Mouse (Mus musculus): ENCODE data around the gene Arhgdia. TPM values are rescaled to one million over a fixed set of nuclear protein-coding genes. Genes with fewer than 3 reads are reported as not detected.

Arhgdia gene
- total and polyA plus RNA-seq, 2 experiments, result 14.9 to 188 TPM

DNA sequence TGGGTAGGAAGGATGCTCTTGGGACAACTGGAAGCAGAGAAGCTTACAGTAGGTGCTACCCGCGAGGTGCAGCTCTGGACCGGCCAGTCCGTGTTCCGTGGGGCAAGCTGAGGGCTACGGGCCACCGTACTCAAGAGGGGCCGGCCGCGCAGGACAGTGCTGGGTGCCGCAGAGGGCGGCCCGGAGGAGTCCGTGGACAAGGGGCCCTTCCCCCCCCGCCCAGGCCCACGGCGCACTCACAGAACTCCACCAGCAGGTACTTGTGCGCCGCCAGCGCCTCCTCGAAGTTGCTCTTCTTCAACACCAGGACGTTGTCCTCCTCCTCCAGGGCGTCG is 9.0 kb downstream of the Arhgdia start:
- H3K9ac ChIP-seq (ENCODE audit: low read depth, low read length), result peak overlapping the region; percentile 96
- no peak for DNase-seq (ENCODE audit: extremely low read depth, low read depth, low spot score)
- H3K27ac ChIP-seq (replicated peaks; ENCODE audit: insufficient read depth, low read depth, low read length), result peak overlapping the region; percentile 78
- no peak for TF ChIP-seq CTCF (IDR thresholded peaks at IDR 0.05; ENCODE audit: low read depth, low read length)
- no peak for TF ChIP-seq POLR2A (IDR thresholded peaks at IDR 0.05; ENCODE audit: extremely low read depth, insufficient read depth, low read length)
- peaks cover 17% of the 10 kb centered on the region for H3K79me2 ChIP-seq (ENCODE audit: control insufficient read depth, insufficient read depth, low read length)
- WGBS, result under 1% methylated on average over 24 of the region's 24 CpGs
- H3K27me3 ChIP-seq (ENCODE audit: control insufficient read depth, insufficient read depth, low read length), result no peaks in the 10 kb centered on the region
- H3K4me1 ChIP-seq (ENCODE audit: control insufficient read depth, insufficient read depth, low read length), result peaks cover 35% of the 10 kb centered on the region
- H3K36me3 ChIP-seq (ENCODE audit: control insufficient read depth, insufficient read depth, low read length), result peaks cover 33% of the 10 kb centered on the region
- peak overlapping the region; percentile 96 for H3K4me3 ChIP-seq (ENCODE audit: insufficient read depth, low read depth, low read length)

DNA sequence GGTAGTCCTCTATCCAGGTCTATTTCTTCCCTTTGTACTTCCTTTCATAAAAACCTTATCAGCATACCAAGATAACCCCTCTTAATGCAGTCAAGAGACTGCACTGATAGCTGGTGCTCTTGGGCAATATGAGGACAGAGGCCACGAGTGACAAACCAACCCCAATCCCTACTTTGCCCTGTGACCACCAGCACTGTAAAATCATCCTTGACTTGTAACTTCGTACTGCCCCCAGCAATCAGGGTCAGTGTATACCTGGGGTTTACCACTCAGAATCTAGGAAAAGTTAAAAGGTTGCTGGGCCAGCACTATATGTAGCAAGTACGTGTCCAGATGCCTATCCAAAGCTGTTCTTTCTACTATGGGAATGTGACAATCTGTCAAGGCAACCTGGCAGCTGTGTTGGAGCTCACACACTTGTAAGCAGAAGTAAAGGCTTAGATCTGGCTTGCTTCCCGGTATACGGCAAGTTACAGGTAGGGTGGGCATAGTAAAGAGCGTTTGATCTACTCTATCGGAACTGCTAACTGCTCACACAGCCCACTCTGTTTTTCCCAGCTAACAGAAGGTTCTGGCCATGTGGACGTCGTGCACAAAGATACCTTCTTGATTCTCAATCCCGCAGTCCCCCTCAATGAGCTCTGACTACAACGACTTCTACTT is 9.5 kb downstream of the Arhgdia start:
- Histone ChIP-seq H3K27me3 (ENCODE audit: control insufficient read depth, insufficient read depth, low read length) (no peaks in the 10 kb centered on the region), H3K79me2 (ENCODE audit: control insufficient read depth, insufficient read depth, low read length) (peaks cover 17% of the 10 kb centered on the region), H3K4me1 (ENCODE audit: control insufficient read depth, insufficient read depth, low read length) (peaks cover 36% of the 10 kb centered on the region), H3K27ac (replicated peaks; ENCODE audit: insufficient read depth, low read depth, low read length) (peak overlapping the region; percentile 78), H3K4me3 (ENCODE audit: insufficient read depth, low read depth, low read length) (peak overlapping the region; percentile 96), H3K36me3 (ENCODE audit: control insufficient read depth, insufficient read depth, low read length) (peaks cover 38% of the 10 kb centered on the region), H3K9ac (ENCODE audit: low read depth, low read length) (peak overlapping the region; percentile 96)
- TF ChIP-seq POLR2A (IDR thresholded peaks at IDR 0.05; ENCODE audit: extremely low read depth, insufficient read depth, low read length) (no peak), CTCF (IDR thresholded peaks at IDR 0.05; ENCODE audit: low read depth, low read length) (no peak)
- peak; percentile 65 for DNase-seq (ENCODE audit: extremely low read depth, low read depth, low spot score)
- under 1% methylated on average over 11 of the region's 11 CpGs for WGBS

DNA sequence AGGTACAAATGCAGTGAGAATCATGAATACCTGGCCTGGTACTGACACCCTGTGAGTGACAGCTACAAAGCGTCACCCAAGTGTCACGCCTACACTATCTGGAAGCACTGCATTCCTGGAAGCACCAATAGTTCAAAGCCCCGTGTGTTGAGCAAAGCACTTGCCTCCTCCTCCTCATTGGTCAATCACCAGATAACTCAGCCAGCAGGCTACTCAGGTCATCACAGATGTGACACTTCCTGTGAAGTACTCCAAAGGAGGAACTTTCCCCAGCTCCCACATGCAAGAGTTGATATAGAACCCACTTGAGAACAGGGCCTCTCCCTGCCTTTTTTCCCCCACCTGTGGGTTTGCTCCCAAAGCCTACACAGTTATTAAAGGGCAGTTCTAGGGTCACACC is 10.3 kb downstream of the Arhgdia start:
- DNase-seq (ENCODE audit: extremely low read depth, low read depth, low spot score), result peak; percentile 94
- peak overlapping the region; percentile 96 for H3K9ac ChIP-seq (ENCODE audit: low read depth, low read length)
- peak overlapping the region; percentile 96 for H3K4me3 ChIP-seq (ENCODE audit: insufficient read depth, low read depth, low read length)
- TF ChIP-seq CTCF (IDR thresholded peaks at IDR 0.05; ENCODE audit: low read depth, low read length) (no peak), POLR2A (IDR thresholded peaks at IDR 0.05; ENCODE audit: extremely low read depth, insufficient read depth, low read length) (no peak)
- H3K36me3 ChIP-seq (ENCODE audit: control insufficient read depth, insufficient read depth, low read length), result peaks cover 45% of the 10 kb centered on the region
- H3K4me1 ChIP-seq (ENCODE audit: control insufficient read depth, insufficient read depth, low read length), result peaks cover 34% of the 10 kb centered on the region
- peaks cover 17% of the 10 kb centered on the region for H3K79me2 ChIP-seq (ENCODE audit: control insufficient read depth, insufficient read depth, low read length)
- H3K27ac ChIP-seq (replicated peaks; ENCODE audit: insufficient read depth, low read depth, low read length), result peak overlapping the region; percentile 78
- H3K27me3 ChIP-seq (ENCODE audit: control insufficient read depth, insufficient read depth, low read length), result no peaks in the 10 kb centered on the region
- 20% methylated on average over 3 of the region's 3 CpGs for WGBS

DNA sequence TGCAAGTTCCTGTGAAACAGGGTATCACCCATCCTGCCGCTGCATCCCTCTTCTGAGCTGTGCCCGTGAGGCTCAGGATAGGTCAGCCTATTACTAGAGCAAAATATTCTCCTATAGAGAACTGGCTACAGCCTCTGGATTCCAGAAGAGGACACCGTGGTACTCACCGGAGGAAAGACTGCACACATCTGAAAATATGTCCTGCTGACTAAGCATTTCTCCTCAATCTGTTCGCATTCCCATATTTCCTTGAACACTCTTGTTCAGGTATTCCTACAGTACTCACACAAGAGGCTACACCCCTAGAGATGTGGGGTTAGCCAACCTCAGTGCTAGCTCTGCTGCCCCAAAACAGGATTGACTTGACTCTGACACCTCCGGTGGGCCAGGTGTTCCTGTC is 13.1 kb downstream of the Arhgdia start:
- peaks cover 73% of the 10 kb centered on the region for H3K36me3 ChIP-seq (ENCODE audit: control insufficient read depth, insufficient read depth, low read length)
- no peak for DNase-seq (ENCODE audit: extremely low read depth, low read depth, low spot score)
- no peak overlapping the region for H3K4me3 ChIP-seq (ENCODE audit: insufficient read depth, low read depth, low read length)
- H3K9ac ChIP-seq (ENCODE audit: low read depth, low read length), result peak overlapping the region; percentile 29; the same call in 1 of the 2 replicates
- H3K27me3 ChIP-seq (ENCODE audit: control insufficient read depth, insufficient read depth, low read length), result no peaks in the 10 kb centered on the region
- TF ChIP-seq POLR2A (IDR thresholded peaks at IDR 0.05; ENCODE audit: extremely low read depth, insufficient read depth, low read length), result no peak
- TF ChIP-seq CTCF (IDR thresholded peaks at IDR 0.05; ENCODE audit: low read depth, low read length), result no peak
- no peak overlapping the region for H3K27ac ChIP-seq (replicated peaks; ENCODE audit: insufficient read depth, low read depth, low read length)
- H3K4me1 ChIP-seq (ENCODE audit: control insufficient read depth, insufficient read depth, low read length), result peaks cover 28% of the 10 kb centered on the region
- WGBS, result 71% methylated on average over 6 of the region's 6 CpGs
- H3K79me2 ChIP-seq (ENCODE audit: control insufficient read depth, insufficient read depth, low read length), result peaks cover 17% of the 10 kb centered on the region

DNA sequence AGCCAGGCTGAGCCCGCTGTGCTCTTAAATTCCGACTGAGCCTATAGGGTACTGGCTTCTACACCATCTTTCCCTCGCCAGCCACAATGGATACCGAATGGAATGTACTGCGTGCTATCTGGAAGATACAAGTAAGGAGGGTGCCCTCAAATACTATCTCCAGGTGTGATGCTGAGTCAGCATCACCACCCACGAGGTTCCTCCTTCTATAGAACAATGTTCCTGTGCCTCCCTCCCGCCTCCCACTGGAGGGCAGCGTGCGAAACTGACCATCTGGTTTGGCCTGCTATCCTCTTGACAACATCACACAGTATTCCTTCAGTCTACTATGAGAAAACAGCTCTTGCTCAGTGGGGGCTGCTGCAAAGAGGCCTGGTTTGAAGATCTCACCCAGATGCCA is 16.3 kb downstream of the Arhgdia start:
- no peak for TF ChIP-seq POLR2A (IDR thresholded peaks at IDR 0.05; ENCODE audit: extremely low read depth, insufficient read depth, low read length)
- TF ChIP-seq CTCF (IDR thresholded peaks at IDR 0.05; ENCODE audit: low read depth, low read length), result no peak
- Histone ChIP-seq H3K27me3 (ENCODE audit: control insufficient read depth, insufficient read depth, low read length) (no peaks in the 10 kb centered on the region), H3K36me3 (ENCODE audit: control insufficient read depth, insufficient read depth, low read length) (peaks cover 92% of the 10 kb centered on the region), H3K27ac (replicated peaks; ENCODE audit: insufficient read depth, low read depth, low read length) (no peak overlapping the region), H3K9ac (ENCODE audit: low read depth, low read length) (no peak overlapping the region), H3K4me3 (ENCODE audit: insufficient read depth, low read depth, low read length) (no peak overlapping the region), H3K4me1 (ENCODE audit: control insufficient read depth, insufficient read depth, low read length) (peaks cover 18% of the 10 kb centered on the region), H3K79me2 (ENCODE audit: control insufficient read depth, insufficient read depth, low read length) (peaks cover 3% of the 10 kb centered on the region; the same call in 1 of the 2 replicates)
- DNase-seq (ENCODE audit: extremely low read depth, low read depth, low spot score), result no peak
- WGBS, result 84% methylated on average over 9 of the region's 9 CpGs

DNA sequence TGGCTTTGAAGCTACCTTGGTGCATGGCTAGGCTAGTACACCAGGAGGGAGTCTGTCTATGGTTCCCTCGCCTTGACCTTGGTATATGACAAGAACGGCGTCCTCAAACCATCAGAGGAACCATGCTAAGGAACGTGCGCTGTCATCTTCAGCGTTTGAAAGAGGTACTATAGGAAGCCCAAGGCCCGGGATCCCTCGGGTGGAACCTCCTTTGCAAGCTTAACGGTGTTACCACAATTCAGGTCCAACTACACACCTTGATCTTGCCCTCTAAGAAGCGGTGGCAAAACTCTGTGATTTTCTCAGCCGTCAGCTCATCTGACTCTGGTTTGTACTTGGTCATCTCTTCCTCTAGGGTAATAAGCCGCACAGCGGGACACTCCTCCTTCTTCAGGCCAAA is 18.5 kb downstream of the Arhgdia start:
- Histone ChIP-seq H3K36me3 (ENCODE audit: control insufficient read depth, insufficient read depth, low read length) (peaks cover 80% of the 10 kb centered on the region), H3K9ac (ENCODE audit: low read depth, low read length) (no peak overlapping the region), H3K27ac (replicated peaks; ENCODE audit: insufficient read depth, low read depth, low read length) (no peak overlapping the region), H3K4me3 (ENCODE audit: insufficient read depth, low read depth, low read length) (no peak overlapping the region), H3K79me2 (ENCODE audit: control insufficient read depth, insufficient read depth, low read length) (no peaks in the 10 kb centered on the region), H3K27me3 (ENCODE audit: control insufficient read depth, insufficient read depth, low read length) (no peaks in the 10 kb centered on the region), H3K4me1 (ENCODE audit: control insufficient read depth, insufficient read depth, low read length) (peaks cover 8% of the 10 kb centered on the region)
- TF ChIP-seq CTCF (IDR thresholded peaks at IDR 0.05; ENCODE audit: low read depth, low read length), result no peak
- no peak for TF ChIP-seq POLR2A (IDR thresholded peaks at IDR 0.05; ENCODE audit: extremely low read depth, insufficient read depth, low read length)
- DNase-seq (ENCODE audit: extremely low read depth, low read depth, low spot score), result no peak
- 97% methylated on average over 13 of the region's 13 CpGs for WGBS
